Mouse (Mus musculus): ENCODE data around the gene Chaf1b. TPM values are rescaled to one million over a fixed set of nuclear protein-coding genes. Genes with fewer than 3 reads are reported as not detected.

Chaf1b gene
- polyA plus RNA-seq, 1 experiment from 2014 or later, result 22.1 TPM

Other genes with a start within 250 kb of the Chaf1b start
- gene Cbr3, start 200.7 kb upstream of the Chaf1b start, polyA plus RNA-seq (2014; fragmentation: Nextera tagmentation; extraction: Ambion mirVana), result 0.93 and 1.1 TPM in 2 replicates
- gene Dop1b, start 172.0 kb upstream of the Chaf1b start, polyA plus RNA-seq (2014; fragmentation: Nextera tagmentation; extraction: Ambion mirVana), result 36.5 and 40.3 TPM in 2 replicates
- 36.6 and 37.1 TPM in 2 replicates for gene Morc3, start 51.8 kb upstream of the Chaf1b start, polyA plus RNA-seq (2014; fragmentation: Nextera tagmentation; extraction: Ambion mirVana)
- gene Cldn14, start 124.9 kb downstream of the Chaf1b start, polyA plus RNA-seq (2014; fragmentation: Nextera tagmentation; extraction: Ambion mirVana), result not detected in 2 replicates
- 0.05 TPM in 1 of 2 replicates, not detected in the other for gene Sim2, start 201.0 kb downstream of the Chaf1b start, polyA plus RNA-seq (2014; fragmentation: Nextera tagmentation; extraction: Ambion mirVana)

Data from midbrain, embryonic 14.5 days (tissue).